ENCODE assay signal across 8 mouse cellular contexts in the genomic region with DNA sequence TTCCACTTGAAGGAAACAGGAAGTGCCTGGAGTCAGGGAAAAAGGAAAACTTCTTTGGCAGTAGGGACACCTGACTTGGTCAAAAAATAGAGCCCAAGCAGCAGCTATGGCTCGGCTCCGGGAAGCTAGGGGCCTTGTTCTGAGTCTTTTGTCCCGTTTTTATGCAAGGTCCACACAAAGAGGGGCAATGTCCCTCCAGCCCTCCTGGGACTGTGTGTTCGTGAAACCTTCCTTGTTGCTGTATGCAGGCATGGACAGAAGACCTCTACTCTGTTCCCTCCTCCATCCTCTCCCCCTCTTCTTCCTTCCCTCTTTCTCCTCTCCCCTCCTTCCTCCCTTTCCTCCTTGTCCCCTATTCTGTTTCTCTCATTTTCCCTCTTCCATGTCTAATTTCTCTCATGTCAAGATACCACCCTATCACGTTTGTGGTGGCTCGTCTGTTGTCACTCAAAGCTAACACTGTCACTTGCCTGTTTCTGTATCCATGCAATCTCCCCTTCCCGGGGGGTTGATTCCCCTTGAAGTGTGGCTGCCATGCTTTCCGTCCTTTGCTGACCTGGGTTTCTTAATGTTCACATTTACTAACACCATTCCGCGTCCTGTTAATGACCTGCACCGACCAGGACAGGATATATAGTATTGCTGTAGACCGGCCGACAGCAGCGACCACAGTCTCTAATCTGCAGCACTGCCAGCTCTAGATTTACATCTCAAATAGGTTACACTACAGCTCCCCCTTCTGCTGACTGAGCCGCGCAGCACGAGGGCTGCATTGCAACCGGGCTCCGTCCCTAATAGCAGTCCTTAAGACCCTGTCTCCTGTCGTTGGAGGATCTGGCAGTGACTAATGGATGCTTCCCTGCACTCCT.
DNase-seq lines count a peak whose midpoint lies in the region; ATAC-seq and TF ChIP-seq lines count a peak whose summit lies in the region.

No protein-coding gene starts in this region.

- H3K4me3 ChIP-seq in kidney, adult 2 months (ENCODE audit: insufficient read depth, low read depth, low read length), result peak overlapping the region; percentile 17; the same call in 1 of the 2 replicates

- H3K27me3 ChIP-seq in kidney, adult 2 months (replicated peaks; ENCODE audit: control insufficient read depth, insufficient read depth, low read length), result no peaks in the 10 kb centered on the region

- peak; percentile 67 to 74 for DNase-seq in heart, adult 18-20 months
- DNase-seq in heart, postnatal 25 days (ENCODE audit: low spot score), result no peak
- peak; percentile 90 for DNase-seq in embryo, embryonic 11 days
- peak; percentile 29 to 70 for DNase-seq in gastrocnemius, postnatal 4 days (ENCODE audit: low spot score in 2 of 2)
- DNase-seq in kidney, adult 2 months, result peak; percentile 88
- DNase-seq in left cerebral cortex, postnatal 4 days, result peak; percentile 75
- DNase-seq in right cerebral cortex, postnatal 4 days, result peak; percentile 60

- no peaks in the 10 kb centered on the region for H3K36me3 ChIP-seq in kidney, adult 2 months (ENCODE audit: control insufficient read depth, insufficient read depth, low read length)

- H3K27ac ChIP-seq in kidney, adult 2 months (ENCODE audit: insufficient read depth, low read depth, low read length), result peak overlapping the region; percentile 90

- no peak for TF ChIP-seq POLR2A in kidney, adult 2 months (IDR thresholded peaks at IDR 0.05; ENCODE audit: low read depth, low read length)

- peaks cover 9% of the 10 kb centered on the region for H3K4me1 ChIP-seq in kidney, adult 2 months (ENCODE audit: control insufficient read depth, insufficient read depth, low read length)

- WGBS in kidney, adult 2 months, result 7% methylated on average over 20 of the region's 20 CpGs

- ATAC-seq in megakaryocyte-erythroid progenitor cell, adult 5-6 weeks (replicated peaks; ENCODE audit: low FRiP score, low TSS enrichment, poor library complexity, severe bottlenecking), result peak; percentile 92

- intact Hi-C loops in heart, postnatal 25 days (cut with DNase I), result loop anchor here (2.0 kb wide), 1 partner anchor 229 kb away; no protein-coding TSS in a partner anchor
- intact Hi-C loops in left cerebral cortex, postnatal 4 days (cut with DNase I), result loop anchor here (10.0 kb wide), 1 partner anchor 223 kb away; no protein-coding TSS in a partner anchor

- peak; percentile 85 for TF ChIP-seq CTCF in kidney, adult 2 months (conservative IDR thresholded peaks at IDR 0.05; ENCODE audit: insufficient read depth, insufficient read length, low read depth, low read length)
